Mouse (Mus musculus) bone marrow macrophage, adult 2 months (primary cell): ENCODE data around the gene Lrrk2.

Experiments
- CTCF ChIP-seq: IDR thresholded peaks from 2 replicates; pipeline ENCODE4 v1.5.1; 2012; ENCODE audit warnings: low read depth, mild to moderate bottlenecking, low read length, moderate library complexity
- POLR2A ChIP-seq: IDR thresholded peaks from 2 replicates; pipeline ENCODE4 v1.6.1; 2012; ENCODE audit warnings: mild to moderate bottlenecking, low read depth, low read length, borderline replicate concordance

- no peak for TF ChIP-seq POLR2A
- no peak for TF ChIP-seq CTCF
Observed at GRCm38 (mm10) chr15:91709207-91710130, 36.5 kb downstream of the Lrrk2 start.
